Mouse (Mus musculus) brain, adult 2 months (tissue): Measurements from ENCODE around the gene Trim66.
A peak's percentile ranks its signal among the peaks of the same experiment; 100 is the strongest.

Experiments used
- DNase-seq: peaks from one replicate; pipeline ENCODE4 v3.0.0; 2011; ENCODE audit warnings: low read depth, low spot score

The Trim66 gene

DNA sequence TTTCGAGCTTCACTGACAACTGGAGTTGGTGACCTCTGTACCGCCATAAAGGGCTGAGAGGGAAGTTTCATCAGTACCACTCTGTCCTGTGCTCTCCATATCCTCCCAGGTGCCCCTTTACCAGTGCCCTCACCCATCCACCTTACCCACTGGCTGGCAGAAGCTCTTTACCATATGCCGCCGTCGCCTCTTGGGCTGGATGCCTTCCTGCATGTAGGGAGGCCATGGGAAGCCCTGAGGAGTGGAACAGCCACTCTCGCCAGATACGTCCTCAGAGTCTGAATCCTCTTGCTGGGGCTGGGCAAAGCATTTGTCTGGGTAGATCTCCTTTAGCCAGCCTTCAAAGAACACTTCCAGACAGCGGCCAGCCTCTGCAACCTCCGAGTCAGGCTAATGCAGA lies 53.1 kb downstream of the Trim66 start:
- no peak for DNase-seq

GRCm38 (mm10) chr7:109448060-109448459 lies 59.9 kb downstream of the Trim66 start:
- DNase-seq, result no peak

GRCm38 (mm10) chr7:109445012-109445411 lies 62.9 kb downstream of the Trim66 start:
- DNase-seq, result peak; percentile 75

GRCm38 (mm10) chr7:109442739-109443138 lies 65.2 kb downstream of the Trim66 start:
- DNase-seq, result no peak

GRCm38 (mm10) chr7:109440697-109441269 lies 67.2 kb downstream of the Trim66 start:
- peak; percentile 24 for DNase-seq

DNA sequence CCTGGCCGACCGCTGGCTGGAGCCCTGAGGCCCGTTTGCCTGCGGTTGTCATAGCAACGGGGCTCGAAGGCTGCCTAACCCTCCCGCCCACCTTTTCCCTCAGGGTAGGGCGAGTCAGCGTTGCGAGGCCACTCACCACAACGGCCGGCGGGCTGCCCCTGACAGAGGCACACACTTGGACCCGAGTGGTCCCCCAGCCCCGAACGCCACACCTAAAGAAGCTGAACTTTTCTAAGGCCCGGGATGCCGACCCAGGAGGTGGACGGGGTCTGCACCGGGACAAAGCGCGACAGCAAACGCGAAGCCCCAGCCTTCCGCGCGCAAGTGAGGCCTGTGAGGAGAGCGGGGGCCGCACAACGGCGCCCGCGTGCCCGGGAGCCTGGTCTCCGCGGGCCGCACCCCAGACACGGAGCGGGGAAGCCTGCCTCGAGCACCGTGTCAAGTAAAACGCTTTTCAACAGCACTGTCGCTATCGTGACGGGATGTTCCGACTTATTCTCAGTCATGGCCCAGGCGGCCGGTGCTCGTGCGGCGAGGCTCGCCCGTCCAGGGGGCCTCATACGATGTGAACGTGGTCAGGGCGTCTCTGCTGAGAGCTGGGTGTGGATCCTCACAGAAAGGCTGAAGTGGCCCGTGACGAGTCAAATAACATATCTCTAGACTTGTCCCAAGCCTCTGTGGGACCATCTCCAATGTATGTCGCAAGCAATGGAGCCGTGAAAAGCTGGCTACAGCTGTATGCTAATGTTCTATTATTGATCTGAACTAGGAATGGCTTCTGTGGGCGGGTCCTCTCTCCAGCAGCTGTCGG lies 68.9 kb downstream of the Trim66 start, which contains the start of gene Stk33:
Stk33 (minus strand) TSS at position 301 of the 811 bp plus-strand sequence.
- DNase-seq, result peak; percentile 50

GRCm38 (mm10) chr7:109424422-109425159 lies 83.3 kb downstream of the Trim66 start:
- DNase-seq, result peak; percentile 48

DNA sequence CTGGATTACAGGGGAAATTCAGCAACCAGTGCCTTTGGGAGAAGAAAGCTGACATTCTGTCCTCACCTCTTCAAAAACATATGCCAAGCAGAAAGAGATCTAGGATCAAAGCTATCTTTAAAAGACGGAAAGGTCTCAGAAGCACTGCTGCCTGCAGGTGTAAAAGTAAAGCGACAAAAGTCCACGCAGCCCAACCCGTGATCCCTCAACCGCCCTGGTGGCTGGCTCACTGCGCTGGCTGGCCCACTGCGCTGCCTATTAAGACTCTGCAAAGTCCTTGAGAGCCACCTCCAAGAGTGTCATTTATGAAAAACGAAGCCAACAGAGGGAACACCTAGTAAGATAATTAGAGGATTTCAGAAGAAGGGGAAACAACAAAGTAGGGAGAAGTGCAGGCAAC lies 85.1 kb downstream of the Trim66 start:
- no peak for DNase-seq

- no peak for DNase-seq
Observed at GRCm38 (mm10) chr7:109405491-109405890, 102.4 kb downstream of the Trim66 start.

- peak; percentile 88 for DNase-seq
Observed at GRCm38 (mm10) chr7:109399299-109399698, 108.6 kb downstream of the Trim66 start.
